Mouse (Mus musculus): ENCODE measurements around the gene Mgat4c. TPM values are rescaled to one million over a fixed set of nuclear protein-coding genes. Genes with fewer than 3 reads are reported as not detected.
"Not testable (repeated sequence)": the region's sequence is repeated elsewhere in the genome, so short reads cannot be mapped to it uniquely, and the experiment has no call there.

Mgat4c gene
- total RNA-seq, 2 experiments from 2014 or later: not detected

- DNase-seq: no peak
- intact Hi-C loops (cut with DNase I): no loop called here
Observed at GRCm38 (mm10) chr10:102123153-102123552, 441.9 kb downstream of the Mgat4c start.

- no peak for DNase-seq
Observed at GRCm38 (mm10) chr10:102127340-102127739, 446.1 kb downstream of the Mgat4c start.

GRCm38 (mm10) chr10:102154865-102155264, 473.6 kb downstream of the Mgat4c start:
- intact Hi-C loops (cut with DNase I): no loop called here
- DNase-seq: no peak

More at GRCm38 (mm10) chr10:102127340-102127739, 446.1 kb downstream of the Mgat4c start:
- intact Hi-C loops (cut with DNase I): no loop called here

- intact Hi-C loops (cut with DNase I): no loop called here
Observed at GRCm38 (mm10) chr10:102155853-102156252, 474.6 kb downstream of the Mgat4c start.

GRCm38 (mm10) chr10:102158809-102159208, 477.5 kb downstream of the Mgat4c start:
- DNase-seq: no peak
- intact Hi-C loops (cut with DNase I): no loop called here

More at GRCm38 (mm10) chr10:102155853-102156252, 474.6 kb downstream of the Mgat4c start:
- no peak for DNase-seq

- no peak for DNase-seq
- intact Hi-C loops (cut with DNase I): no loop called here
Observed at GRCm38 (mm10) chr10:102184726-102185125, 503.4 kb downstream of the Mgat4c start.

- DNase-seq: no peak
- intact Hi-C loops (cut with DNase I): no loop called here
Observed at GRCm38 (mm10) chr10:102191646-102192045, 510.4 kb downstream of the Mgat4c start.

- DNase-seq: no peak
- intact Hi-C loops (cut with DNase I): no loop called here
Observed at GRCm38 (mm10) chr10:102196850-102197249, 515.6 kb downstream of the Mgat4c start.

GRCm38 (mm10) chr10:102238558-102239211, 557.4 kb downstream of the Mgat4c start:
- no peak for DNase-seq
- intact Hi-C loops (cut with DNase I): no loop called here

GRCm38 (mm10) chr10:102243897-102244296, 562.6 kb downstream of the Mgat4c start:
- intact Hi-C loops (cut with DNase I): no loop called here
- DNase-seq: no peak

- intact Hi-C loops (cut with DNase I): no loop called here
- DNase-seq: no peak
Observed at GRCm38 (mm10) chr10:102244601-102245000, 563.3 kb downstream of the Mgat4c start.

GRCm38 (mm10) chr10:102245269-102245668, 564.0 kb downstream of the Mgat4c start:
- DNase-seq: no peak

GRCm38 (mm10) chr10:102308892-102309479, 627.7 kb downstream of the Mgat4c start:
- intact Hi-C loops (cut with DNase I): no loop called here
- DNase-seq: no peak

More at GRCm38 (mm10) chr10:102245269-102245668, 564.0 kb downstream of the Mgat4c start:
- intact Hi-C loops (cut with DNase I): no loop called here

GRCm38 (mm10) chr10:102365685-102366381, 684.5 kb downstream of the Mgat4c start:
- intact Hi-C loops (cut with DNase I): no loop called here
- no peak for DNase-seq

GRCm38 (mm10) chr10:102370576-102370975, 689.3 kb downstream of the Mgat4c start:
- intact Hi-C loops (cut with DNase I): no loop called here
- no peak for DNase-seq

- intact Hi-C loops (cut with DNase I): no loop called here
- no peak for DNase-seq
Observed at GRCm38 (mm10) chr10:102372111-102372510, 690.8 kb downstream of the Mgat4c start.

GRCm38 (mm10) chr10:102374061-102374460, 692.8 kb downstream of the Mgat4c start:
- intact Hi-C loops (cut with DNase I): no loop called here
- no peak for DNase-seq

- DNase-seq: no peak
- intact Hi-C loops (cut with DNase I): no loop called here
Observed at GRCm38 (mm10) chr10:102377377-102377776, 696.1 kb downstream of the Mgat4c start.

- intact Hi-C loops (cut with DNase I): no loop called here
Observed at GRCm38 (mm10) chr10:102389223-102389622, 707.9 kb downstream of the Mgat4c start.

GRCm38 (mm10) chr10:102417654-102418272, 736.5 kb downstream of the Mgat4c start:
- intact Hi-C loops (cut with DNase I): no loop called here
- no peak for DNase-seq

More at GRCm38 (mm10) chr10:102389223-102389622, 707.9 kb downstream of the Mgat4c start:
- DNase-seq: no peak

- intact Hi-C loops (cut with DNase I): not testable (repeated sequence)
- DNase-seq: peak; percentile 22 to 51
Observed at GRCm38 (mm10) chr10:102435048-102435447, 753.8 kb downstream of the Mgat4c start.

Data from heart, postnatal 14 days (tissue).